Mouse (Mus musculus) liver, embryonic 11.5 days (tissue): Measurements from ENCODE around the gene Olfr30. TPM values are rescaled to one million over a fixed set of nuclear protein-coding genes. Genes with fewer than 3 reads are reported as not detected.

ENCODE experiments used
- ATAC-seq: fragments of 200-750 bp; cut with Nextera tagmentation; replicated peaks from 2 replicates; pipeline ENCODE4 v1.8.0; 2017; ENCODE audit warnings: moderate number of reproducible peaks, mild to moderate bottlenecking, moderate TSS enrichment, moderate library complexity; ENCODE audit not compliant: low FRiP score
- DNase-seq: peaks from one replicate; pipeline ENCODE4 v3.0.0-alpha.2; 2017; ENCODE audit warnings: low spot score
- H3K27ac ChIP-seq: fragments of 300-500 bp; sonication (generic); 2 replicates; pipeline ENCODE4 v1.5.1; 2014; ENCODE audit warnings: mild to moderate bottlenecking, low read depth, low read length, control low read depth
- H3K27me3 ChIP-seq: fragments of 300-500 bp; sonication (generic); replicated peaks from 2 replicates; pipeline ENCODE4 v1.6.1; 2014; ENCODE audit warnings: low read length, mixed read lengths; ENCODE audit not compliant: control insufficient read depth, insufficient read depth
- H3K36me3 ChIP-seq: fragments of 300-500 bp; sonication (generic); 2 replicates; pipeline ENCODE4 v1.6.1; 2014; ENCODE audit warnings: mild to moderate bottlenecking, low read length, moderate library complexity, mixed read lengths; ENCODE audit not compliant: control insufficient read depth, insufficient read depth
- H3K4me1 ChIP-seq: fragments of 300-500 bp; sonication (generic); replicated peaks from 2 replicates; pipeline ENCODE4 v1.6.1; 2014; ENCODE audit warnings: low read length, mixed read lengths; ENCODE audit not compliant: control insufficient read depth, insufficient read depth
- H3K4me2 ChIP-seq: fragments of 300-500 bp; sonication (generic); 2 replicates; pipeline ENCODE4 v1.6.1; 2014; ENCODE audit warnings: mild to moderate bottlenecking, control low read depth, moderate library complexity
- H3K4me3 ChIP-seq: fragments of 300-500 bp; sonication (generic); 2 replicates; pipeline ENCODE4 v1.5.1; 2014; ENCODE audit warnings: low read depth, low read length, control low read depth
- H3K9ac ChIP-seq: fragments of 300-500 bp; sonication (generic); 2 replicates; pipeline ENCODE4 v1.6.1; 2014; ENCODE audit warnings: low read depth, low read length, control low read depth
- H3K9me3 ChIP-seq: fragments of 300-500 bp; sonication (generic); 2 replicates; pipeline ENCODE4 v1.6.1; 2016; ENCODE audit warnings: low read length, inconsistent platforms, mixed read lengths; ENCODE audit not compliant: control insufficient read depth
- WGBS: fragments of 180-500 bp; shearing (Covaris S2); extraction: QIAGEN DNeasy Blood & Tissue Kit; methylation state at CpG from one replicate; pipeline ENCODE4 v1.1.7; 2014; 5-methylcytosine and 5-hydroxymethylcytosine counted together
- polyA plus RNA-seq: library from polyadenylated mRNA; unstranded; fragments of >200 nt; fragmentation: Nextera tagmentation; extraction: Ambion mirVana; gene quantifications from 2 replicates; pipeline ENCODE4 v1.2.1, GENCODE M21; 2014

Gene Olfr30
- polyA plus RNA-seq, 1 experiment from 2014 or later: not detected

- no peak within 1 kb of the TSS for H3K4me2 ChIP-seq
- no peak within 1 kb of the TSS for H3K9ac ChIP-seq
- no peak within 1 kb of the TSS for H3K27ac ChIP-seq
- H3K36me3 ChIP-seq: no peaks in the 10 kb centered on the region
- H3K27me3 ChIP-seq: no peaks in the 10 kb centered on the region
- no peak within 1 kb of the TSS for H3K4me3 ChIP-seq
- no peak for ATAC-seq
- no peaks in the 10 kb centered on the region for H3K4me1 ChIP-seq
- H3K9me3 ChIP-seq: no peaks in the 10 kb centered on the region
- no peak for DNase-seq
- 74% methylated on average over 3 of the region's 3 CpGs for WGBS
Observed at GRCm38 (mm10) chr11:58432259-58432658, 29.8 kb downstream of the Olfr30 start, which contains the start of gene Gm12253. Gene Gm12253 (plus strand): TSS chr11:58432559.

GRCm38 (mm10) chr11:58420815-58421214 lies 41.3 kb downstream of the Olfr30 start, which contains the start of gene 1810065E05Rik:
Gene 1810065E05Rik (plus strand): TSS chr11:58421111.
- ATAC-seq: no peak
- Histone ChIP-seq H3K4me2 (no peak within 1 kb of the TSS), H3K9ac (no peak within 1 kb of the TSS), H3K4me3 (no peak within 1 kb of the TSS), H3K36me3 (no peaks in the 10 kb centered on the region), H3K27me3 (no peaks in the 10 kb centered on the region), H3K9me3 (no peaks in the 10 kb centered on the region), H3K27ac (no peak within 1 kb of the TSS), H3K4me1 (no peaks in the 10 kb centered on the region)
- WGBS: 63% methylated on average over 1 of the region's 1 CpGs
- no peak for DNase-seq

GRCm38 (mm10) chr11:58418336-58418735 lies 43.7 kb downstream of the Olfr30 start:
- ATAC-seq (no peak), DNase-seq (no peak)
- H3K9me3 ChIP-seq: no peaks in the 10 kb centered on the region
- no peak overlapping the region for H3K4me2 ChIP-seq
- no peaks in the 10 kb centered on the region for H3K36me3 ChIP-seq
- no peak overlapping the region for H3K27ac ChIP-seq
- no peak overlapping the region for H3K9ac ChIP-seq
- no peaks in the 10 kb centered on the region for H3K27me3 ChIP-seq
- H3K4me1 ChIP-seq: no peaks in the 10 kb centered on the region
- WGBS: 66% methylated on average over 3 of the region's 3 CpGs
- no peak overlapping the region for H3K4me3 ChIP-seq

GRCm38 (mm10) chr11:58408066-58408465 lies 54.0 kb downstream of the Olfr30 start:
- no peak overlapping the region for H3K9ac ChIP-seq
- no peaks in the 10 kb centered on the region for H3K27me3 ChIP-seq
- no peak overlapping the region for H3K4me2 ChIP-seq
- 76% methylated on average over 3 of the region's 3 CpGs for WGBS
- no peaks in the 10 kb centered on the region for H3K9me3 ChIP-seq
- H3K4me1 ChIP-seq: no peaks in the 10 kb centered on the region
- H3K27ac ChIP-seq: no peak overlapping the region
- DNase-seq: no peak
- no peak overlapping the region for H3K4me3 ChIP-seq
- no peaks in the 10 kb centered on the region for H3K36me3 ChIP-seq
- ATAC-seq: no peak

Other genes starting within 250 kb of the Olfr30 start
- 0.30 and 0.44 TPM in 2 replicates for gene 4930438A08Rik, start 187.5 kb downstream of the Olfr30 start, polyA plus RNA-seq
- gene Zfp692, start 155.2 kb downstream of the Olfr30 start, polyA plus RNA-seq: 18.3 and 19.2 TPM in 2 replicates
- gene Zfp672, start 131.9 kb downstream of the Olfr30 start, polyA plus RNA-seq: 50.6 and 50.7 TPM in 2 replicates
- 20.5 and 25.3 TPM in 2 replicates for gene Sh3bp5l, start 131.5 kb downstream of the Olfr30 start, polyA plus RNA-seq
- 0.14 and 0.27 TPM in 2 replicates for gene Lypd8, start 83.2 kb downstream of the Olfr30 start, polyA plus RNA-seq
- not detected in 2 replicates for gene 1810065E05Rik, start 41.2 kb downstream of the Olfr30 start, polyA plus RNA-seq
- gene Gm12253, start 29.7 kb downstream of the Olfr30 start, polyA plus RNA-seq: not detected in 2 replicates
- gene Lypd9, start 9.3 kb downstream of the Olfr30 start, polyA plus RNA-seq: not detected in 2 replicates
- gene Olfr332, start 30.3 kb upstream of the Olfr30 start, polyA plus RNA-seq: not detected in 2 replicates
- gene Olfr331, start 40.3 kb upstream of the Olfr30 start, polyA plus RNA-seq: not detected in 2 replicates
- not detected in 2 replicates for gene Olfr330, start 72.6 kb upstream of the Olfr30 start, polyA plus RNA-seq
- not detected in 2 replicates for gene Olfr329-ps, start 84.2 kb upstream of the Olfr30 start, polyA plus RNA-seq
- 0.05 and 0.08 TPM in 2 replicates for gene Olfr328, start 93.4 kb upstream of the Olfr30 start, polyA plus RNA-seq
- gene Olfr224, start 108.3 kb upstream of the Olfr30 start, polyA plus RNA-seq: not detected in 2 replicates
- gene Olfr325, start 115.5 kb upstream of the Olfr30 start, polyA plus RNA-seq: not detected in 2 replicates
- not detected in 2 replicates for gene Olfr324, start 132.8 kb upstream of the Olfr30 start, polyA plus RNA-seq
- not detected in 2 replicates for gene 2210407C18Rik, start 153.8 kb upstream of the Olfr30 start, polyA plus RNA-seq
- gene Olfr323, start 168.2 kb upstream of the Olfr30 start, polyA plus RNA-seq: not detected in 2 replicates
- 5.6 and 6.4 TPM in 2 replicates for gene Trim58, start 178.2 kb upstream of the Olfr30 start, polyA plus RNA-seq
- gene Olfr322, start 196.5 kb upstream of the Olfr30 start, polyA plus RNA-seq: not detected in 2 replicates
- gene Olfr320, start 218.8 kb upstream of the Olfr30 start, polyA plus RNA-seq: not detected in 2 replicates
- gene Olfr319, start 236.9 kb upstream of the Olfr30 start, polyA plus RNA-seq: not detected in 2 replicates